Mouse (Mus musculus): ENCODE results near the gene Zdhhc3.

Zdhhc3 gene

DNA sequence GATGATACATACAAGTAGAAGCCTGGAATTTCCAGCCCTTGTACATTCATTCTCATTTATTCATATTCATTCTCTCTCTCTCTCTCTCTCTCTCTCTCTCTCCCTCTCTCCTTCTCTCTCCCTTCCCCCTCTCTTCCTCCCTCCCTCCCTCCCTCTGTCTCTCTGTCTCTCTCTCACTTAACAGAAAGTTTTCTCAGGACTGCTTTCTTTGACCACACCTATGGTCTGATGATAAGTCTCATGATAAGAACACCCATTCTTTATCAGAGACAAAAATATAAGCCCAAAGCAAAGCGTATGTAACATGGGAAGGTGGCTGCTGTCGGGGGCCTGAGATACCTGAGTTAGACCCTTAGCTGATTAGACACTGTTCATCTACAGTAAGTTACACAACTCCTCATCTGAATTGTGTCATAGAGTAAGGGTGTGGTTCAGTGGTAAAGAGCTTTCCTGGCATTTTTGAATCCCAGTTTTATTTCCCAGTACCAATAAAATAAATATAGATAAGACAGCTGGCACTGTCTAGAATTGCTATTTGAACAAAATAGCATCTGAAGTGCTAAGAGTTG lies 11.5 kb upstream of the Zdhhc3 start:
- in situ Hi-C loops (cut with MboI; ENCODE audit: low pct_unique_long_range_greater_than_20kb in 1 of 2, low sequenced_read_pairs in 2 of 2, unreplicated experiment in 1 of 2), result no loop called here

DNA sequence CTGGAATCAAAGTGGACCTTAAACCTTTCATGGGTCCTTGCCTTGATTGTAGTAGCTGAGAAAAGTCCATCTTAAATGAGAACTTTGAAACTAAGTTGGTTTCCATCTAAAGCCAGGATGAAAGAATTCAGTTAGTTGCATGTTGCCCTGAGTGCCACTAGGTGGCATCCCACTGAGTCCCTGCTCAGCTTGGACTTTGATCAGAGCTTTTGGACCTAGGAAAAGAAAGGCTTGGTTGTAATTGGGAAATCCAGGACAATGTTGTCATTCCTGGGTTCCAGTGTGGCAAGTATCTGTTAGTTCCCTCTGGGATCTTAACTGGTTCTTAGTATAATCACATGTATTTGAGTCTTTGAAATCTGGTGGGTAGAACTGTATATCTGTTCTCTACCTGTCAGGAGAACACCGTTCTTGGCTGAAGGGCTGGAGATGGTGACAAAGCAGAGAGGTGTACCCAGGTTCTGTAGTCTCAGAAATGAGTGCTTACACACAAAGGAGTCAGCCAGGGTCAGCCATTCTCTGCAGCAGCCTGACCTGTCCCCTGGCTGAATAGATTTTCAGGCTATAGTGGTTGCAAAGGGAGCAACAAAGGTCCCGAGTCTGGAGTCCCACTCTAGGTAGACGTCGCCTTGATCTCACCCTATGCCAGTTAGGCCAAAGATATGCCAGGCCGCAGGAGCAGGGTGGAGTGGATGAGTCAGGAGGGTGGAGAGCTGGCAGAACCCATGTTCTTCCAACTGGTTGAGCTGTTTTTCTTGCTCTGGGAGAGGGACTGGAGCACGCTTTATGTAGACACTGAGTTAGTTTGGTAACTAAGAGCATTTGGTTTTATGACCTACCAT lies 10.8 kb upstream of the Zdhhc3 start:
- in situ Hi-C loops (cut with MboI; ENCODE audit: low pct_unique_long_range_greater_than_20kb in 1 of 2, low sequenced_read_pairs in 2 of 2, unreplicated experiment in 1 of 2), result no loop called here

DNA sequence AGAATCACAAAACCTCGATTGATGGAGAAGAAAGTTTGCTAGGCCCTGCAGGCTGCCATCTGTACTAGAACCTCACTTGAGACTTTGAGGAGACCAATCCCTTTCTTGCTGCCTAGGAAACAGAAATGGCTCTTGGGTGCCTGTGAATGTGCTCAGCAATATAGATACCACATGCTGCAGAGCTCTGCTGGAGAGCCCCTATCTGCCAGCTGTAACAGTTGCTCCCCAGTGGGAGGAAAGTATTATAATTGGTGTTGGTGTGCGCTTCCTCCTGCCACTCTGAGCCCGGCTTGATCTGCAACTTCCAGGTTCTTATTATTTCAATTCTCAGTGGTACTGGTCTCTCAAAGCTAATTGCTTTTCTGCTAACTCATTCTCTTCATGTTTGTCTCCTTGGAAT lies 10.0 kb upstream of the Zdhhc3 start:
- in situ Hi-C loops (cut with MboI; ENCODE audit: low pct_unique_long_range_greater_than_20kb in 1 of 2, low sequenced_read_pairs in 2 of 2, unreplicated experiment in 1 of 2), result no loop called here

DNA sequence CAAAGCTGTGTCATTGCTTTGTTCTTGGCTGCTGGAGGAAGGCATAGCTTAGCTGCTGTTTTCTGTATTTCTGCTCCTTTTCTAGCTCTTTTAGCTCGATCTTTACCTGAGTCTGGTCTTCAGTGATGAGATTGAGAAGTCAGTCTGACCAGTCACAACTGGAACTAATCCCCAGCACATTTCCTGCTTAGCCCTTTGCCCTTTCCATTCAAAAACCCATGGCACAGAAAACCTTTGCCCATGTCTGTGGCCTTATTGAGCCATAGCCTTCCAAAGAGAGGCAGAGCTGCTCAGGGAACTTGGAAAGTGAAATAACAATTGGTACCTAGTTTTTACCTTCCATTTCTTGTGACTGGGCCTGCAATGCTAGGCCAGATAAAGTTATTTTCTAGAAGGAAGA lies 2.6 kb upstream of the Zdhhc3 start:
- in situ Hi-C loops (cut with MboI; ENCODE audit: low pct_unique_long_range_greater_than_20kb in 1 of 2, low sequenced_read_pairs in 2 of 2, unreplicated experiment in 1 of 2), result no loop called here

DNA sequence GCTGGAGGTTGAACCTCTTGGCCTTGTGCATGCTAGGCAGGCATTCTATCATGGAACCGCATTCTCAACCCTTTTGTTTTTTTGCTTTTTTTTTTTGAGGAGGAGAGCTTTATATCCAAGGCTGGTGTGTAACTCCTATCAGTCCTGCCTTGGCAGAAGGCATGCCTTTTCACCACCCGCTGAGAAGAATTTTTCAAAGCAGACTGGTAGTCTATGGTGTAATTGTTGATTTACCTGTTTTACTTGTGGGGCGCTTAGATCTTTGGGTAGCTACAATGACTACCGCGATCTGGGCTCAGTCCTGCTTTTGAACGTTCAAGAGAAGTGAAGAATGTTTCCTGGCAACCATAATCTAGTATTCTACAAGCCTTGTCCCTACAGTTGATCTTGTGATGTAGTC lies 926 bp upstream of the Zdhhc3 start:
- in situ Hi-C loops (cut with MboI; ENCODE audit: low pct_unique_long_range_greater_than_20kb in 1 of 2, low sequenced_read_pairs in 2 of 2, unreplicated experiment in 1 of 2), result no loop called here

DNA sequence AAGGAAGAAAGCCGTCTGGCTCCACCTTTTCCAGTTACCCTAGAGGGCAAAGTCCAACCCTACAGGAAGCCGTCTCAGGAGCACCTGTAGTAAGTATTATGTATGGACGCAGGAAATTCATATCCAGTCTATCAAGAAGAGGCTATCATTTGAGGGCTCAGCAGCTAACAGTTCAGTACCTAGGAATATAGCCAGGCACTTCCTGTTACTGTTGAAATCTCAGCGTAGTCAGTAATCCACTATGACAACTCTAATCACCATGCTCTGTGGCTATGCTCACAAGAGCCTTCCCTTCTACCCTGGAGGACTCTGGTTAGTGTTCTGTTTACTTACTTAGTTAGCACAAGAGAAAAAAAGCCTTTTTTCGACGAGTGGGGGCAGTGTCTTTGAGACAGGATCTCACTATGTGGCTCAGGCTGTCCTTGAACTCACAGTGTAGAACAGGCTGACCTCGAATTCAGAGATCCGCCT lies 1.2 kb downstream of the Zdhhc3 start:
- in situ Hi-C loops (cut with MboI; ENCODE audit: low pct_unique_long_range_greater_than_20kb in 1 of 2, low sequenced_read_pairs in 2 of 2, unreplicated experiment in 1 of 2), result no loop called here

DNA sequence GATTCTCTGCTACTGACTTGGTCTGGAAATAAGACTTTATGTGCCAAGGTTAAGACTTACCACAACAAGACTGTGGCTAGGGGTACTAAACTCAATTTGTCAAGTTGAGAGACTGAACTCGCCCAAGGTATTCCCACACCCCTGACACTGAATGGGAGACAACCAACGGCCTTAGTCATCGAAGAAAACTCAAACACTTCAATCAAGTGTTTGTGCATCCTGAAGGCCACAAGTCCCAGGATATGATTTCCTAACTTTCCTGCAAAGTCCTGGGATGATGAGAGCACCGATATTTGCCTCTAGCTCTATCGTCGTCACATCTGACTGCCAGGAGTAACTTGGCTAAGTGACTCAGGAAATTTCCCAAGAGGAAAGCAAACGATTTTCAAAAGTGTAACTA lies 3.8 kb downstream of the Zdhhc3 start:
- in situ Hi-C loops (cut with MboI; ENCODE audit: low pct_unique_long_range_greater_than_20kb in 1 of 2, low sequenced_read_pairs in 2 of 2, unreplicated experiment in 1 of 2), result no loop called here

DNA sequence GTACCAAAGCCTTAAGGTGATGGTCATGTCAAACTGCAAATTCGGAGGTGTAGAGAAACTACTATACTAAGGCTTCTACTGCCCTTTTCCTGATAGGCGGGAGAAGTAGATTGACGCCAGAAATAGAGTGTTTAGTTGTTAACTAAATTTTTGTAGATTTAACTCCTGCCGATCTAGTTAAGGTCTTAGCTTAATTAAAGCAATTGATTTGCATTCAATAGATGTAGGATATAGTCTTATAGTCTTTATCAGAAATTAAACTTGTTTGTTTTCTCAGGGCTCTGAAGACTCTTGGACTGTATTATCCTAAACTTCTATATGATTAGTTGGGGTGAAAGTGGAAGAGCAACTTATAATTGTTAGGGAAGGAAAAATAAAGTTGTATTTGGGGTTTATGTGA lies 5.8 kb downstream of the Zdhhc3 start:
- in situ Hi-C loops (cut with MboI; ENCODE audit: low pct_unique_long_range_greater_than_20kb in 1 of 2, low sequenced_read_pairs in 2 of 2, unreplicated experiment in 1 of 2), result no loop called here

DNA sequence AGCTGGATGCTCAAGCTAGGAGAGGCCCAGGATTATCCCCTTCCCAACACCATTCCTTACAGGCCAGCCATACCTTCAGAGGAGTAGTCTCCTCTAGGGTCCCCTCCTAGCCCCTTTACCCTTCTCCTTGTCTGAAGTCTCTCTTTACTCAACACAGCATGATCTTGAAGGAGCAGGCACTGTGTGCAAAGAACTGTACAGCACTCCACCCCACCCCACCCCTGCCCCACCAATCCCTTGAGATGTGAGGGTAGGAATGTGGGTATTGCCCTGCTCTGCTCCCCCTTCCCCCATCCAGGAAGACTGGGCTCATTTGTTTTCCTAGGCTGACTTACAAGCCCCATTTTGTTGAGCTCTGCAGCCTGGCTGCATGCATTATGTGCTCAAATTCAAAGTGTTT lies 8.6 kb downstream of the Zdhhc3 start:
- in situ Hi-C loops (cut with MboI; ENCODE audit: low pct_unique_long_range_greater_than_20kb in 1 of 2, low sequenced_read_pairs in 2 of 2, unreplicated experiment in 1 of 2), result no loop called here

DNA sequence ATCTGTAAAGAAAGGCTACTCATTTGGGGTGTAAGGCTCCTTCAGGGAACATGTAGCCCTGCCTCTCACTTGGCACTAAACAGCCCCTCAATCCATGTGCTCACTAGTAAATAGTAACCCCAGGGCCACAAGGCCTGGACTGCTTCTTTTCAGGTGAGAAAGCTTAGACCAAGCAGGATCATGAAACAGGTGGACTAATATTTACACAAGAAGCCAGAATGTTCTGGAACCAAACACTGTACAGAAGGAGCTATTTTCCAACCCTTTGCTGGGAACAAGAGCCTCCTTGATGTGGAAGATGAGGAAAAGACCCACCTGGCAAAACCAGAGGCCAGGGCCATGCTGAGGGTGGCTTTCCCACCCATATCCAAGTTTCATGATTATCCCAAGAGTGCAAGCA lies 9.6 kb downstream of the Zdhhc3 start:
- in situ Hi-C loops (cut with MboI; ENCODE audit: low pct_unique_long_range_greater_than_20kb in 1 of 2, low sequenced_read_pairs in 2 of 2, unreplicated experiment in 1 of 2), result no loop called here

DNA sequence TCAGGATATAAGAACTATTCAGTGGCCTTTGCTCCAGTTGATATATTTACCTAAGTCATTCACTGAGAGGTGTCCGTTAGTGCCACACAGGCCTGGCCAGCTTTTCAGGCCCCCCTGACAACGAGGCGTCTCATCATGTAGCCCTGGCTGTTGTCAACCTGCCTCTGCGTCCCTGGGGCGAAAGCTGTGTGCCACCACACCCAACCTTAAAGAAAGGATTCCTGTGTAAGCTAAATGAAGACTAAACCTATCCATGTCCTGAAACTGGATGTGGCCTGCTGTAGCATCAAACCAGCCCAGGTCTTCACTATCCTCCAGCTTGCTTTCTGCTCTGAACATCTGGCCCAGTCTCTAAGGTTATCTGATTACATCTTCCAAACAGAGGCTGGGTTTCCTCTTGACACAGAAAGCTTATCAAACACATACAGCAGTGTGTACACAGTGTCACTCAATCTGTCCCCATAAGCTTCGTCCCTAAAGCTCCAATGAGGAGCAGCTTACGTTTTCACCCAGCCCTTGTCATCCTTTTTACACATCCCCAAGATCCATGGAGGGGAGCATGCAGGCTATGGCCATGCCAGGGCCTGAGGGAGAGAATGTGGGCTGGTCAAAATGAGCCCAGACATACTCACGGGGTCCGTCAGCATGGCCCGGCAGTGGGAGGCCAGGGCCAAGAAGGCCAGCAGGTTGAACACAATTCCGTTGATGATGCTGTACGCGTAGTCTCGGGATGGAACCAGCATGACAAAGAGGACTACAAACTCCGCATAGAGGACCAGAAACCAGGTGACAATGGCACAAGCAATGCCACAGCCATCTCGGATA lies 13.2 kb downstream of the Zdhhc3 start:
- in situ Hi-C loops (cut with MboI; ENCODE audit: low pct_unique_long_range_greater_than_20kb in 1 of 2, low sequenced_read_pairs in 2 of 2, unreplicated experiment in 1 of 2), result no loop called here

DNA sequence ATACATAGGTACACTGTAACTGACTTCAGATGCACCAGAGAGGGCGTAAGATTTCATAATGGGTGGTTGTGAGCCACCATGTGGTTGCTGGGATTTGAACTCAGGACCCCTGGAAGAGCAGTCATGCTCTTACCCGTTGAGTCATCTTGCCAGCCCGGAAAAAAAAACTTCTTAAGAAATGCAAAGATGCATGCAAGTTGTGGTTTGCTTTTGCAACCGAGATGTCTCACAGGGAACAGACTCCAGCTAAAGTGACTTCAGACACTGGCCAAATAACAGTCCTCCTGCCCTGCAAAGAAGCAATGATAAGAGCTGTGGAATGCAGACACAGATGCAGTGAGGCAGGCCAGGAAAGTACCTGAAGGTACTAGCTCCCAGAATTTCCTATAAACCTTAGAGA lies 22.2 kb downstream of the Zdhhc3 start:
- in situ Hi-C loops (cut with MboI; ENCODE audit: low pct_unique_long_range_greater_than_20kb in 1 of 2, low sequenced_read_pairs in 2 of 2, unreplicated experiment in 1 of 2), result no loop called here

DNA sequence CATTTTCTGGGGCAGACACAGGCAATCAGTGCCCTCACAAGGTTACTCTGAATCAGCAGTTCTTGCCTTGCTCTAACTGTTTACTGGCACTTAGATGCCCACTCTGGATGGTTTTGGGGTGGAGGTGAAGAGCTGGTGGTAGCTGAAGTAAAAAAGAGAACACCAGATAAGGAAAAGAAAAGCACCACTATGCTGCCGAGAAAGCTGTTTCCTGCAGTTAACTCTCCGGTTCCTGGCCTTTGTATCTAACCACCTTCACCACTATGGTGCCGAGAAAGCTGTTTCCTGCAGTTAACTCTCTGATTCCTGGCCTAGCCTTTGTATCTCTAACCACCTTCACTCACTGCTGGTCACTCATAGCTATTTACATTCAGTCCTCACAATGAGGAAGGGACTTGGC lies 25.4 kb downstream of the Zdhhc3 start:
- in situ Hi-C loops (cut with MboI; ENCODE audit: low pct_unique_long_range_greater_than_20kb in 1 of 2, low sequenced_read_pairs in 2 of 2, unreplicated experiment in 1 of 2), result no loop called here

DNA sequence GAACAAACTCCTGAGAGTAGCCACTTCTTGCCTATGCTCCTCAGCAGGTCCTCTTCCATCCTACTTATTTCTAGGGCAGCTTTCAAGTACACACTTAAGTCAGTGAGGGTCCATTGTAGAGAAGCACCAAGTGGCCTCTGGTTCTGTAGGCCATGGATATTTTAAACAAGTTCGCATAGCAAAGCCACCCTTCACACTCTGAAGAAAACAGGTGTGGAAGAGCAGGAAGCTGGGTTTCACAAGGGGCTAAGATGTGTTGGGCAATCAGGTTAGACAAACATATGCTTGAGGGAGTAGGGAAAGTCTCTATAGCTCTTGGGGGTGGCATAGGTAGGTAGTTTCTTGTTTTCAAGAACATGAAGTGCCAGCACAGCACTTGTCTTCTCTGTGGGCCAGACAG lies 27.6 kb downstream of the Zdhhc3 start:
- in situ Hi-C loops (cut with MboI; ENCODE audit: low pct_unique_long_range_greater_than_20kb in 1 of 2, low sequenced_read_pairs in 2 of 2, unreplicated experiment in 1 of 2), result no loop called here

DNA sequence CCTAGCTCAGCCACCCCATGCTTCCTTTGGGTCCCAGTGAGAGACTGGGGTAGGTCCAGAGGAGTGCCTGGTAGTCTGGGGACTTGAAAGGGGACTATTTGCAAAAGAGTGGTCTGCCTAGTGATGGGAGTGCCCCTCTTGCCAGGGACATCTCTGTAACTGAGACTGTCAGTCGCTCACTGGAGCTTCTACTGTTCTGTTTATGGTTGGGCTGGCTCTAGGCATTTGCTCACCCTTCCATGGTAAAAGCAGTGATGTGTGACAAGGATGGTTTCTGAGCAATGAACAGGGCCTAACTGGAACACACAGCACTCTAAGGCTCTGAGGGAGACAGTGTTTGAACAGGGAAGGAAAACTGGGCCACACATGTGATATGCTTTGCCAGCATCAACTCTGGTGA lies 32.2 kb downstream of the Zdhhc3 start:
- in situ Hi-C loops (cut with MboI; ENCODE audit: low pct_unique_long_range_greater_than_20kb in 1 of 2, low sequenced_read_pairs in 2 of 2, unreplicated experiment in 1 of 2), result no loop called here

DNA sequence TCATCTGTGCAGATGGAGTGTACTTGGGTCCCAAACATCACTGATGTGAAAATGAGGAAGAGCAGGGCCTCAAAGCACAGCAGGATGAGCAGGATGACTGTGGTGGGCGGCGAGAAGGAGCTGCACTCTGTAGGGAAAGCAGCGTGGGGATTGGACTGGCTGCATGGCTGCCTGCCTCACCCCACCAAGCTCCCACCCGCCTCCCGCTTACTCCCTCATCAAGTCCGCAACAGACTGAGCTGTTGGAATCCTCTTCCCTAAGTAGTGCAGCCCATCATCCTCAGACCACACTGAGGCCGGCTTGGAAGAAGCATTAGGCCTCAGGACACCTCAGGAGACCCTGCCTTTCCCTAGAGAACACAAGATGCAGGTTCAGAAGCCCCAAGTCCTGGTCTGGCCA lies 32.6 kb downstream of the Zdhhc3 start:
- in situ Hi-C loops (cut with MboI; ENCODE audit: low pct_unique_long_range_greater_than_20kb in 1 of 2, low sequenced_read_pairs in 2 of 2, unreplicated experiment in 1 of 2), result no loop called here

DNA sequence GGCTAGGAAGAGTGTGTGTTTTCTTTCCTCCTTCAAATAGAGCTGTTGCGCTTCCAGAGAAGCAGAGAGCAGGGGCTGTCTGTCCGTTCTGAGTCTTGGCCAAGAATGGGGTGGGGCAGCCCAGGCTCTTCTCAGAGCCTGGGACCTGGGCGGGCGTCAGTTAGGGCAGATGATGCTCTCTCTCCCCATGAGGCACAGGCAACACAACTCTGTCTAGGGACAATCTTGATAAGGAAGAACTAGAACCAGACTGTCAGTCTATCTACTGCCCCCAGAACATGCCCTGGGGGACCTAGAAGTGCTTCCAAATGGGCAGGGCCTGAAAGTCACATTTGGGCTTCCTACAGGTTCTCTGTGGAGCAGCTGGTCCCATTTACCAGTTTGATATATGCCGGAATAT lies 33.9 kb downstream of the Zdhhc3 start:
- in situ Hi-C loops (cut with MboI; ENCODE audit: low pct_unique_long_range_greater_than_20kb in 1 of 2, low sequenced_read_pairs in 2 of 2, unreplicated experiment in 1 of 2), result no loop called here

DNA sequence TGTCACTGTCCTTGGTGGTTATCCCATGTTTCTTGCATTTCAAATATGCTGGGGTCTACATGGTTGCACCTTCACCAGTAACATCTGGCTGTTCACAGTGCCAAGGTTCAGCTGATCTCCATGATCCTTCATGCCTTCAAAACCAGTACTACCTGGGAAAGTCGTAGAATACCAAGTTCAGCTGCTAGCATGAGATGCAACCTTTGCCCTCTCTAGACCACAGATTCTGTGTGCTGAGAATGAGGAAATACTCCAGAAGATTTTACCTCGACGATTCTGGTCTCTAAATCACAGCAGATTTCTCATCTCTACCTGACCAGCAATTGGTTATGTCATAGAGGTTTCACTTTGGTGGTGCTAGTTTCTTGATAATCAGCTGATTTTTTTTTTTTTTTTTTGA lies 52.8 kb downstream of the Zdhhc3 start:
- in situ Hi-C loops (cut with MboI; ENCODE audit: low pct_unique_long_range_greater_than_20kb in 1 of 2, low sequenced_read_pairs in 2 of 2, unreplicated experiment in 1 of 2), result no loop called here

DNA sequence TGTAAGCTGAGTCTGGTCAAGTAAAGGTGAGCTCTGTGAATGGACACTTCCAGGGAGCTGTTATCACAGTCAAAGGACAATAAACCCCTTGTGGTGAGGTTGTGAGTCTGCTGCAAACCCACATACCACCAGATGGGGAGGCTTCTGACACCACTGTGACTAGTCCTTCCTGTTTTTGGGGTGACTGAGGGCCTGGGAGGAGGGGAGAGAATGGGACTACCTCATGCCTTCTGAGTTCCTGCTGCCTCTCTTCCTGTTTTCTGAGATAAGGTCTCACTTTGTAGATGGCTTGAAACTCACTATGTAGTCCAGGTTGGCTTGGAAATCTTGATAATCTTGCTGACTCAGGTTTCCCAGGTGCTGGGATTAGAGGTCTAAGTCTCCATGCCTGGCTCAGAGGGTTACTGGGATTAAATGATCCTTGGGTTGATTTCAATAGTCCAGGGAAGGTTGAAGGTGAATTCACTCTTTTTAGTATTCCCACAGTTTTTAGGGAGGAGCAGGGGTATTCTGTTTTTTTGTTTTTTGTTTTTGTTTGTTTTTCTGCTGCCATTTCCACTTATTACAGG lies 54.2 kb downstream of the Zdhhc3 start:
- in situ Hi-C loops (cut with MboI; ENCODE audit: low pct_unique_long_range_greater_than_20kb in 1 of 2, low sequenced_read_pairs in 2 of 2, unreplicated experiment in 1 of 2), result no loop called here
